Mouse (Mus musculus) heart, adult 2 months (tissue): ENCODE results near the gene Anxa11. TPM values are rescaled to one million over a fixed set of nuclear protein-coding genes. Genes with fewer than 3 reads are reported as not detected.
"Not testable (repeated sequence)": the region's sequence is repeated elsewhere in the genome, so short reads cannot be mapped to it uniquely, and the experiment has no call there.

Experiments used
- DNase-seq, 2 experiments: peaks; one replicate each; pipeline ENCODE4 v3.0.0; 2021
- H3K27ac ChIP-seq: fragments of 200-600 bp; 2 replicates; pipeline ENCODE4 v1.8.1; 2022
- H3K27me3 ChIP-seq: fragments of 200-500 bp; 2 replicates; pipeline ENCODE4 v1.6.1; 2012; ENCODE audit warnings: mild to moderate bottlenecking, low read length, inconsistent platforms, mixed read lengths; ENCODE audit not compliant: control insufficient read depth, insufficient read depth
- H3K36me3 ChIP-seq: fragments of 200-500 bp; 2 replicates; pipeline ENCODE4 v1.6.1; 2012; ENCODE audit warnings: low read length, inconsistent platforms; ENCODE audit not compliant: control insufficient read depth, insufficient read depth
- H3K4me1 ChIP-seq: fragments of 200-500 bp; 2 replicates; pipeline ENCODE4 v1.6.1; 2011; ENCODE audit warnings: low read length; ENCODE audit not compliant: control insufficient read depth, insufficient read depth
- H3K4me3 ChIP-seq: fragments of 200-600 bp; 2 replicates; pipeline ENCODE4 v1.8.1; 2022
- H3K79me2 ChIP-seq: fragments of 200-500 bp; replicated peaks from 2 replicates; pipeline ENCODE4 v1.6.1; 2012; ENCODE audit warnings: mild to moderate bottlenecking, inconsistent platforms, low read length, moderate library complexity, mixed read lengths; ENCODE audit not compliant: control insufficient read depth, insufficient read depth
- H3K9ac ChIP-seq: fragments of 200-500 bp; 2 replicates; pipeline ENCODE4 v1.6.1; 2012; ENCODE audit warnings: low read depth, mild to moderate bottlenecking, control low read depth, inconsistent platforms, low read length, mixed read lengths
- WGBS: fragments of 180-500 bp; shearing (Covaris S2); methylation state at CpG from one replicate; pipeline ENCODE4 v1.1.7; 2018; 5-methylcytosine and 5-hydroxymethylcytosine counted together
- intact Hi-C: fragments of 180-260 bp; cut with DNase I; formaldehyde crosslinking; loops from one replicate; pipeline ENCODE4 v1.15.1; 2025
- microRNA-seq, 2 experiments: library from miRNA; unstranded; fragments of <30 nt; microRNA quantifications; one replicate each; pipeline ENCODE4 v1.2.0; 2021
- polyA plus RNA-seq: library from polyadenylated mRNA; depleted of rRNA; stranded (reverse); fragments of >200 nt; gene quantifications from 2 replicates; pipeline ENCODE4 v1.2.3, GENCODE M21; 2012; rRNA removed
- total RNA-seq, 2 experiments: library from RNA; stranded (reverse); gene quantifications; 2 replicates each; pipeline ENCODE4 v1.2.3; 2021

Anxa11 gene
- total and polyA plus RNA-seq, 3 experiments = 74.0 to 82.4 (median 77.9) TPM

DNA sequence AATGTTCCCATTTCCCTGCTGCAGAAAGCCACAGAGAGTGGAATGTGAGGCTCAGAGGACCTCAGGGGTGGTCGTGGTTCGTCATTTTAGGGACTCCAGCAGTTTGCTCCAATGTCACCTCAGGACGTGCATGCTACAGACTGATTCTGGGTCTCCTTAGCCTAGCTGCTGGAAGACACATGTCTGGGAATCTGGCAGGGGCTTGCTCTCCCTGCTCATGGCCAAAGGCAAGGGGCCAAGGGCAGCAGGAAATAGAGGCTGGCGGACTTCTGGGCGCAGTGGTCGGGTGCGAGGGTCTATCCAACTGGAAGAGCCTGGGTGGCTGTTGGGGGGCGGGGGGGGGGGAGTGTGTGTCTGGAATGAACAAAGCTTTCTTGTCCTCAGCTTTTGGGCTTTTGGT lies 67.0 kb downstream of the Anxa11 start:
- H3K4me3 ChIP-seq, H3K36me3 ChIP-seq, intact Hi-C loops, DNase-seq, H3K27me3 ChIP-seq, H3K9ac ChIP-seq, H3K27ac ChIP-seq, H3K79me2 ChIP-seq, H3K4me1 ChIP-seq: not testable (repeated sequence)
- WGBS = no CpG with 5 or more reads among the region's 8 CpGs

DNA sequence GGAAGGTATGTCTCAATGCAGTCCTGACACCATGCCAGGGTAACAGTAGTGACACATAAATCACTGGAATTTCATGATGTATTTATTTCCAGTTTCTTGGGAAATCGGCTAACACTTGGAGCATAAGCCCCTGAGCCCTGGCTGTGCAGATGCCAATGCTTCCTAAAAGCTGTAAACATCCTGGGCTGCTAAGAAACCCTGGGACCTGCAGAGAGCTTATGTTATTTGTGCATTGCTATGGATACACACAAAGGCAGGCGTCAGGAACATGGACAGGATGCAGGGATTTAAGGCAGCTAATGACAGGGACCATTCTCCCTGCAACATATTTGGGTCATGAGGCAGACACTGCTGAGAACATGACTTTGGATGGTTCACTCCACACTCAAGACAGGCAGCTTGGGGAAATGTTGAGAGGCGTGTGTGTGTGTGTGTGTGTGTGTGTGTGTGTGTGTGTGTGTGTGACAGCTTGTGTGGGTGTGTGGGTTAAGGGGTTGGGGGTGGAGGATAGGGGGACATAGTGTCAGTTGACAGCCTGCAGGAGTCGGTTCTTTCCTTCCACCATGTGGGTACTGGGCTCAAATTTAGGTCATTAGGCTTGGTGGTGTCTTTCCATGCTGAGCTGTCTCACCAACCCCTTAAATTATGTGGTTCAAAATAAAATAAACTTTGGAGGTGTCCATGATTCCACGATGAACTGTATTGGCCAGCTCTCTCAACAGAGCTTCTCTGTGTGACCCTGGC lies 76.6 kb downstream of the Anxa11 start:
- H3K9ac ChIP-seq, DNase-seq, H3K36me3 ChIP-seq, H3K4me1 ChIP-seq, intact Hi-C loops, H3K4me3 ChIP-seq, H3K27me3 ChIP-seq, H3K79me2 ChIP-seq, H3K27ac ChIP-seq: not testable (repeated sequence)
- no CpG with 5 or more reads among the region's 5 CpGs for WGBS

DNA sequence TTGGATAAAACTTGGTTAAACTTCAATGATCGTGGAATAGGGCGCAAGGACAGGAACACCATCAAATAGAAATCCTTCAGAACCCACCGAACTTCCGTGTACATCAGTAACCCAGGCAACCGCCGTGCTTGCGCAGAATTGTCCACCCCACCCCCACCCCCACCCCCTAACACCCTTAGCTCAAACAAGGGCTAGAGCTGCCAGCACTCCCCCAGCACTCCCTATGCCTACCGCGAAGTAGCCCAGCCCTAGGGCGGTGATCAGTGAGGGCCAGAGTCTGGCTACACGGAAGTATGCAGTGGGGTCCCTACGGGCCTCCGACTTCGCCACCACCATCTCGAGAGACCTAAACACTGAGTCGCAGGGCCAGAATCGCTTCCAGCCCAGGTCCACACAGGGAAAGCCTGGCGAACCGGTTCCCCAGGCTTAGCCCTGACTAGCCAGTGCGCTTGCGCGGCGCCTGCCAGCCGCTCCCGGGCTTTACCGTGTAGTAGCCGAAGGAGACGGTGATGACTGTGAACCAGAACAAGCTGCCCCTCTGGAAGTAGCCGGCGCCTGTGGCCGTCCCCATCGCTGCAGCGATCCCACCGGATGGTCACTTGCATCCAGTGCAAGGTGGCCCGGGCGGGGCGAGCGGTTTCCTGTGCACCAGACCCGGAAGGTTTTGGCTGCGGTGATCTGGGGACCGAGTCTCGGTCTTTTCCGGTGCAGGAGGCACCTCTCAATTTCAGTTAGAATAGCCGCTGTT lies 85.0 kb downstream of the Anxa11 start:
- H3K27me3 ChIP-seq, H3K4me1 ChIP-seq, H3K9ac ChIP-seq, H3K36me3 ChIP-seq, intact Hi-C loops, H3K79me2 ChIP-seq, H3K27ac ChIP-seq, DNase-seq, H3K4me3 ChIP-seq: not testable (repeated sequence)
- WGBS = no CpG with 5 or more reads among the region's 44 CpGs

DNA sequence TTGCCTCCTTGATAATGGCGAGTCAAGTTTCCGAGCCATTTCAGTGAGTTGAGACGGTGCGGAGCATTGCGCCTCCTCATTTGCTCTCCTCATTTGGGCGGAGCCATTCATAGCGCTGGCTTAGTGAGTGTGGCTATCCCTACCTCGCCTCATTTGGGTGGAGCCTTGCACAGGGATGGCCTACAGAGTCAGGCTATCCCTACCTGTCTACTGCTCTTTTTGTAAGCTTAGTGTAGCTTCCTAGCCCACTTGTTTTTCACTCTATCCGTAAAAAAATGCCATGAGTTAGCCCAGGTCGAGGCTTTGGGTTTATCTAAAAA lies 85.6 kb downstream of the Anxa11 start, which contains the start of gene Tmem254a:
TSS of gene Tmem254a (minus strand) at position 111 of the 320 bp plus-strand sequence.
- H3K79me2 ChIP-seq, DNase-seq, H3K4me1 ChIP-seq, H3K27me3 ChIP-seq, H3K9ac ChIP-seq, H3K27ac ChIP-seq, intact Hi-C loops, H3K4me3 ChIP-seq, H3K36me3 ChIP-seq: not testable (repeated sequence)
- no CpG with 5 or more reads among the region's 10 CpGs for WGBS

Small RNA genes within 50 kb of the gene (microRNA-seq; reads per million reads assigned to microRNA genes)
- gene Gm23701 = 0 reads per million in 2 experiments

Other genes starting within 250 kb of the Anxa11 start
- 100 to 1,000 TPM; 244 to 288 TPM for gene Ppif, start 148.0 kb upstream of the Anxa11 start, total RNA-seq
- 487 and 529 TPM in 2 replicates for gene Ppif, start 148.0 kb upstream of the Anxa11 start, polyA plus RNA-seq
- gene Zcchc24, start 73.1 kb upstream of the Anxa11 start, total RNA-seq = 10 to 100 TPM; 33.5 TPM
- 27.3 and 39.4 TPM in 2 replicates for gene Zcchc24, start 73.1 kb upstream of the Anxa11 start, polyA plus RNA-seq
- gene Plac9a, start 60.9 kb downstream of the Anxa11 start, total RNA-seq = 1 to 10 TPM; 1.6 to 3.4 TPM
- gene Plac9a, start 60.9 kb downstream of the Anxa11 start, polyA plus RNA-seq = 4.1 and 7.6 TPM in 2 replicates
- gene Tmem254a, start 85.5 kb downstream of the Anxa11 start, total RNA-seq = under 1 TPM; 0.23 to 0.73 TPM
- 0.94 and 1.3 TPM in 2 replicates for gene Tmem254a, start 85.5 kb downstream of the Anxa11 start, polyA plus RNA-seq
- not detected for gene Cphx1, start 96.1 kb downstream of the Anxa11 start, total RNA-seq
- gene Cphx1, start 96.1 kb downstream of the Anxa11 start, polyA plus RNA-seq = not detected in 2 replicates
- gene Duxbl1, start 136.4 kb downstream of the Anxa11 start, total RNA-seq = not detected
- gene Duxbl1, start 136.4 kb downstream of the Anxa11 start, polyA plus RNA-seq = 0.23 TPM in 1 of 2 replicates, not detected in the other
- 10 to 100 TPM; 15.9 to 20.6 TPM for gene Gm9780, start 200.6 kb downstream of the Anxa11 start, total RNA-seq
- 62.6 and 76.8 TPM in 2 replicates for gene Gm9780, start 200.6 kb downstream of the Anxa11 start, polyA plus RNA-seq
- 1 to 10 TPM; 4.6 to 5.1 TPM for gene Tmem254c, start 225.2 kb downstream of the Anxa11 start, total RNA-seq
- not detected in 2 replicates for gene Tmem254c, start 225.2 kb downstream of the Anxa11 start, polyA plus RNA-seq
- not detected for gene Cphx2, start 239.4 kb downstream of the Anxa11 start, total RNA-seq
- gene Cphx2, start 239.4 kb downstream of the Anxa11 start, polyA plus RNA-seq = not detected in 2 replicates
- gene Cphx3, start 240.1 kb downstream of the Anxa11 start, total RNA-seq = not detected
- not detected in 2 replicates for gene Cphx3, start 240.1 kb downstream of the Anxa11 start, polyA plus RNA-seq